Mouse (Mus musculus): Measurements from ENCODE around the gene Tecta. TPM values are rescaled to one million over a fixed set of nuclear protein-coding genes. Genes with fewer than 3 reads are reported as not detected.

The Tecta gene
- total RNA-seq, 1 experiment: 0.09 TPM

- Histone ChIP-seq H3K27ac (ENCODE audit: insufficient read depth, low read depth, low read length, poor library complexity, severe bottlenecking) (no peak overlapping the region), H3K36me3 (ENCODE audit: control insufficient read depth, insufficient read depth, low read length, poor library complexity, severe bottlenecking) (no peaks in the 10 kb centered on the region), H3K4me1 (ENCODE audit: control insufficient read depth in 2 of 2, insufficient read depth in 2 of 2, low read length in 2 of 2, poor library complexity in 1 of 2) (no peaks in the 10 kb centered on the region), H3K4me3 (ENCODE audit: insufficient read depth in 1 of 2, low read depth in 1 of 2, low read length in 2 of 2, poor library complexity in 1 of 2, severe bottlenecking in 1 of 2) (no peak overlapping the region), H3K9me3 (ENCODE audit: control insufficient read depth, insufficient read depth, low read depth, low read length) (no peaks in the 10 kb centered on the region), H3K9ac (ENCODE audit: insufficient read depth, low read depth, low read length, poor library complexity, severe bottlenecking) (no peak overlapping the region)
- in situ Hi-C loops (cut with MboI; ENCODE audit: low sequenced_read_pairs in 2 of 2, unreplicated experiment in 2 of 2): no loop called here
- no peak for TF ChIP-seq HCFC1 (IDR thresholded peaks at IDR 0.05; ENCODE audit: borderline replicate concordance, insufficient read depth, low read length)
- no peak for TF ChIP-seq ZNF384 (IDR thresholded peaks at IDR 0.05; ENCODE audit: low read depth, low read length)
- 0 out of 2 replicates have a peak, but pooled peaks have one; percentile 23 for TF ChIP-seq ZC3H11A (IDR thresholded peaks at IDR 0.05; ENCODE audit: borderline replicate concordance, low read depth, low read length)
- TF ChIP-seq MAFK (IDR thresholded peaks at IDR 0.05; ENCODE audit: insufficient read depth, low read depth, low read length): no peak
- TF ChIP-seq CHD2 (IDR thresholded peaks at IDR 0.05; ENCODE audit: low read depth, low read length): no peak
- DNase-seq (ENCODE audit: low read depth, low spot score): no peak
These were observed 11.2 kb downstream of the Tecta start for GRCm38 (mm10) chr9:42388490-42388889.

DNA sequence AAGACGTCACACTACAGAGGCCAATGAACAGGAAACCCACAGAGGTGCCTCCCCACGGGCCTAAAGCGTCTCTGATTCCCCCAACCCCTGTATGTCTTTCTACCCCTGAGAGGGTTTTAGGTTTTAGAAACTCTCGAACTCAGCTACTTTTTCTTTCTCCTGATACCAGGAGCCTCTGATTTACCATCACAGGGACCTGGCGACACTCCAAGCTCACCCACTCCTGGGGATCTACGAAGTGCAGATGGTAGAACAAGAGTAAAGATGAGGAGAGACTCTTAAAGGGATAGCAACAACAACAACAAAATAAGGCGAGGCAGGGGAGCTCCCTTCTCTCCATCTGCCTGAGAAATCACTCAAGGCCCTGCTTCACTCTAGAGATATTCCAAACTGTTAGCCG is 12.7 kb downstream of the Tecta start:
- H3K9ac ChIP-seq (ENCODE audit: insufficient read depth, low read depth, low read length, poor library complexity, severe bottlenecking): no peak overlapping the region
- no peak for DNase-seq (ENCODE audit: low read depth, low spot score)
- no peak overlapping the region for H3K27ac ChIP-seq (ENCODE audit: insufficient read depth, low read depth, low read length, poor library complexity, severe bottlenecking)
- TF ChIP-seq ZNF384 (IDR thresholded peaks at IDR 0.05; ENCODE audit: low read depth, low read length) (no peak), ZC3H11A (IDR thresholded peaks at IDR 0.05; ENCODE audit: borderline replicate concordance, low read depth, low read length) (no peak), MAFK (IDR thresholded peaks at IDR 0.05; ENCODE audit: insufficient read depth, low read depth, low read length) (no peak), HCFC1 (IDR thresholded peaks at IDR 0.05; ENCODE audit: borderline replicate concordance, insufficient read depth, low read length) (no peak), CHD2 (IDR thresholded peaks at IDR 0.05; ENCODE audit: low read depth, low read length) (no peak)
- no peaks in the 10 kb centered on the region for H3K4me1 ChIP-seq (ENCODE audit: control insufficient read depth in 2 of 2, insufficient read depth in 2 of 2, low read length in 2 of 2, poor library complexity in 1 of 2)
- no peak overlapping the region for H3K4me3 ChIP-seq (ENCODE audit: insufficient read depth in 1 of 2, low read depth in 1 of 2, low read length in 2 of 2, poor library complexity in 1 of 2, severe bottlenecking in 1 of 2)
- no peaks in the 10 kb centered on the region for H3K36me3 ChIP-seq (ENCODE audit: control insufficient read depth, insufficient read depth, low read length, poor library complexity, severe bottlenecking)
- in situ Hi-C loops (cut with MboI; ENCODE audit: low sequenced_read_pairs in 2 of 2, unreplicated experiment in 2 of 2): no loop called here
- H3K9me3 ChIP-seq (ENCODE audit: control insufficient read depth, insufficient read depth, low read depth, low read length): no peaks in the 10 kb centered on the region

DNA sequence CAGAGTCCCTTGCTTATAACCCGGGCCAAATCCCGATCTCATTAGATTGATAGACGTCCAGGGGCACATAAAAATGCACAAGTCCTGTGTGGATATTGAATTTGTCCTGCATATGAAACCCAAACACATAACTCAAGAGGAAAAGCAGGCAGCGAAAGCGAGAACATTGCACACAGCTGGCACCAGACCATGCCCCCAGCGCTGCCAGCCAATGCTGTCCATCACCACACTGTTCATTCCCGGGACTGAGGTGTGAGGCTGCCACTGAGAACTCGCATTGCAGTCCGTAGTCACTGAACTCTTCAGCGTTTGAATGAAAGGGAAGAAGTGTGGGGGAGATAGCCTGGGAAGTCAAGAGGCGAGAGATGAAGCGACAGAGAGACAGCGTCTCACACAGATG is 14.1 kb downstream of the Tecta start:
- Histone ChIP-seq H3K9ac (ENCODE audit: insufficient read depth, low read depth, low read length, poor library complexity, severe bottlenecking) (no peak overlapping the region), H3K4me1 (ENCODE audit: control insufficient read depth in 2 of 2, insufficient read depth in 2 of 2, low read length in 2 of 2, poor library complexity in 1 of 2) (no peaks in the 10 kb centered on the region)
- in situ Hi-C loops (cut with MboI; ENCODE audit: low sequenced_read_pairs in 2 of 2, unreplicated experiment in 2 of 2): no loop called here

GRCm38 (mm10) chr9:42382628-42383347 is 16.9 kb downstream of the Tecta start:
- Histone ChIP-seq H3K27ac (ENCODE audit: insufficient read depth, low read depth, low read length, poor library complexity, severe bottlenecking) (no peak overlapping the region), H3K9ac (ENCODE audit: insufficient read depth, low read depth, low read length, poor library complexity, severe bottlenecking) (no peak overlapping the region), H3K4me1 (ENCODE audit: control insufficient read depth in 2 of 2, insufficient read depth in 2 of 2, low read length in 2 of 2, poor library complexity in 1 of 2) (no peaks in the 10 kb centered on the region), H3K36me3 (ENCODE audit: control insufficient read depth, insufficient read depth, low read length, poor library complexity, severe bottlenecking) (no peaks in the 10 kb centered on the region), H3K9me3 (ENCODE audit: control insufficient read depth, insufficient read depth, low read depth, low read length) (no peaks in the 10 kb centered on the region), H3K4me3 (ENCODE audit: insufficient read depth in 1 of 2, low read depth in 1 of 2, low read length in 2 of 2, poor library complexity in 1 of 2, severe bottlenecking in 1 of 2) (no peak overlapping the region)
- in situ Hi-C loops (cut with MboI; ENCODE audit: low sequenced_read_pairs in 2 of 2, unreplicated experiment in 2 of 2): no loop called here
- no peak for DNase-seq (ENCODE audit: low read depth, low spot score)
- TF ChIP-seq HCFC1 (IDR thresholded peaks at IDR 0.05; ENCODE audit: borderline replicate concordance, insufficient read depth, low read length): no peak
- no peak for TF ChIP-seq CHD2 (IDR thresholded peaks at IDR 0.05; ENCODE audit: low read depth, low read length)
- no peak for TF ChIP-seq MAFK (IDR thresholded peaks at IDR 0.05; ENCODE audit: insufficient read depth, low read depth, low read length)
- no peak for TF ChIP-seq ZC3H11A (IDR thresholded peaks at IDR 0.05; ENCODE audit: borderline replicate concordance, low read depth, low read length)
- no peak for TF ChIP-seq ZNF384 (IDR thresholded peaks at IDR 0.05; ENCODE audit: low read depth, low read length)

More for the DNA sequence above, 14.1 kb downstream of the Tecta start:
- DNase-seq (ENCODE audit: low read depth, low spot score): no peak
- Histone ChIP-seq H3K9me3 (ENCODE audit: control insufficient read depth, insufficient read depth, low read depth, low read length) (no peaks in the 10 kb centered on the region), H3K4me3 (ENCODE audit: insufficient read depth in 1 of 2, low read depth in 1 of 2, low read length in 2 of 2, poor library complexity in 1 of 2, severe bottlenecking in 1 of 2) (no peak overlapping the region), H3K36me3 (ENCODE audit: control insufficient read depth, insufficient read depth, low read length, poor library complexity, severe bottlenecking) (no peaks in the 10 kb centered on the region), H3K27ac (ENCODE audit: insufficient read depth, low read depth, low read length, poor library complexity, severe bottlenecking) (no peak overlapping the region)
- TF ChIP-seq ZC3H11A (IDR thresholded peaks at IDR 0.05; ENCODE audit: borderline replicate concordance, low read depth, low read length) (no peak), MAFK (IDR thresholded peaks at IDR 0.05; ENCODE audit: insufficient read depth, low read depth, low read length) (no peak), ZNF384 (IDR thresholded peaks at IDR 0.05; ENCODE audit: low read depth, low read length) (no peak), CHD2 (IDR thresholded peaks at IDR 0.05; ENCODE audit: low read depth, low read length) (no peak), HCFC1 (IDR thresholded peaks at IDR 0.05; ENCODE audit: borderline replicate concordance, insufficient read depth, low read length) (no peak)
